Mouse (Mus musculus): ENCODE results near the gene Fat3. TPM values are rescaled to one million over a fixed set of nuclear protein-coding genes. Genes with fewer than 3 reads are reported as not detected.

The Fat3 gene
- polyA plus RNA-seq, 1 experiment = 42.0 TPM

GRCm38 (mm10) chr9:16113936-16114642, 387.0 kb downstream of the Fat3 start:
- DNase-seq (ENCODE audit: low read depth) = no peak

GRCm38 (mm10) chr9:16107900-16108299, 393.2 kb downstream of the Fat3 start:
- TF ChIP-seq CTCF (IDR thresholded peaks at IDR 0.05; ENCODE audit: borderline replicate concordance, extremely low read depth, insufficient read depth, insufficient read length) (no peak), POLR2A (IDR thresholded peaks at IDR 0.05; ENCODE audit: borderline replicate concordance, extremely low read depth, insufficient read depth, insufficient read length, poor library complexity, severe bottlenecking) (no peak)
- no peak for DNase-seq (ENCODE audit: low read depth)

More at GRCm38 (mm10) chr9:16113936-16114642, 387.0 kb downstream of the Fat3 start:
- TF ChIP-seq CTCF (IDR thresholded peaks at IDR 0.05; ENCODE audit: borderline replicate concordance, extremely low read depth, insufficient read depth, insufficient read length) (no peak), POLR2A (IDR thresholded peaks at IDR 0.05; ENCODE audit: borderline replicate concordance, extremely low read depth, insufficient read depth, insufficient read length, poor library complexity, severe bottlenecking) (no peak)

GRCm38 (mm10) chr9:16107386-16107785, 393.7 kb downstream of the Fat3 start:
- DNase-seq (ENCODE audit: low read depth) = no peak
- TF ChIP-seq POLR2A (IDR thresholded peaks at IDR 0.05; ENCODE audit: borderline replicate concordance, extremely low read depth, insufficient read depth, insufficient read length, poor library complexity, severe bottlenecking) = no peak
- no peak for TF ChIP-seq CTCF (IDR thresholded peaks at IDR 0.05; ENCODE audit: borderline replicate concordance, extremely low read depth, insufficient read depth, insufficient read length)

GRCm38 (mm10) chr9:16098553-16098952, 402.5 kb downstream of the Fat3 start:
- no peak for TF ChIP-seq POLR2A (IDR thresholded peaks at IDR 0.05; ENCODE audit: borderline replicate concordance, extremely low read depth, insufficient read depth, insufficient read length, poor library complexity, severe bottlenecking)
- TF ChIP-seq CTCF (IDR thresholded peaks at IDR 0.05; ENCODE audit: borderline replicate concordance, extremely low read depth, insufficient read depth, insufficient read length) = no peak
- no peak for DNase-seq (ENCODE audit: low read depth)

- DNase-seq (ENCODE audit: low read depth) = peak; percentile 74
- TF ChIP-seq CTCF (IDR thresholded peaks at IDR 0.05; ENCODE audit: borderline replicate concordance, extremely low read depth, insufficient read depth, insufficient read length) (no peak), POLR2A (IDR thresholded peaks at IDR 0.05; ENCODE audit: borderline replicate concordance, extremely low read depth, insufficient read depth, insufficient read length, poor library complexity, severe bottlenecking) (no peak)
Measured at GRCm38 (mm10) chr9:16093047-16093668, 407.9 kb downstream of the Fat3 start.

- peak; percentile 76 for DNase-seq (ENCODE audit: low read depth)
- TF ChIP-seq POLR2A (IDR thresholded peaks at IDR 0.05; ENCODE audit: borderline replicate concordance, extremely low read depth, insufficient read depth, insufficient read length, poor library complexity, severe bottlenecking) (no peak), CTCF (IDR thresholded peaks at IDR 0.05; ENCODE audit: borderline replicate concordance, extremely low read depth, insufficient read depth, insufficient read length) (no peak)
Measured at GRCm38 (mm10) chr9:16092051-16092967, 408.8 kb downstream of the Fat3 start.

- DNase-seq (ENCODE audit: low read depth) = peak; percentile 58
- TF ChIP-seq CTCF (IDR thresholded peaks at IDR 0.05; ENCODE audit: borderline replicate concordance, extremely low read depth, insufficient read depth, insufficient read length) (no peak), POLR2A (IDR thresholded peaks at IDR 0.05; ENCODE audit: borderline replicate concordance, extremely low read depth, insufficient read depth, insufficient read length, poor library complexity, severe bottlenecking) (no peak)
Measured at GRCm38 (mm10) chr9:16079292-16079691, 421.8 kb downstream of the Fat3 start.

- TF ChIP-seq CTCF (IDR thresholded peaks at IDR 0.05; ENCODE audit: borderline replicate concordance, extremely low read depth, insufficient read depth, insufficient read length) = no peak
- TF ChIP-seq POLR2A (IDR thresholded peaks at IDR 0.05; ENCODE audit: borderline replicate concordance, extremely low read depth, insufficient read depth, insufficient read length, poor library complexity, severe bottlenecking) = no peak
- peak; percentile 59 for DNase-seq (ENCODE audit: low read depth)
Measured at GRCm38 (mm10) chr9:16074664-16075063, 426.4 kb downstream of the Fat3 start.

- TF ChIP-seq CTCF (IDR thresholded peaks at IDR 0.05; ENCODE audit: borderline replicate concordance, extremely low read depth, insufficient read depth, insufficient read length) = no peak
- TF ChIP-seq POLR2A (IDR thresholded peaks at IDR 0.05; ENCODE audit: borderline replicate concordance, extremely low read depth, insufficient read depth, insufficient read length, poor library complexity, severe bottlenecking) = no peak
Measured at GRCm38 (mm10) chr9:16074116-16074515, 427.0 kb downstream of the Fat3 start.

GRCm38 (mm10) chr9:16063447-16063846, 437.6 kb downstream of the Fat3 start:
- no peak for DNase-seq (ENCODE audit: low read depth)
- TF ChIP-seq POLR2A (IDR thresholded peaks at IDR 0.05; ENCODE audit: borderline replicate concordance, extremely low read depth, insufficient read depth, insufficient read length, poor library complexity, severe bottlenecking) = no peak
- no peak for TF ChIP-seq CTCF (IDR thresholded peaks at IDR 0.05; ENCODE audit: borderline replicate concordance, extremely low read depth, insufficient read depth, insufficient read length)

More at GRCm38 (mm10) chr9:16074116-16074515, 427.0 kb downstream of the Fat3 start:
- DNase-seq (ENCODE audit: low read depth) = no peak

GRCm38 (mm10) chr9:16062472-16062871, 438.6 kb downstream of the Fat3 start:
- no peak for DNase-seq (ENCODE audit: low read depth)
- TF ChIP-seq CTCF (IDR thresholded peaks at IDR 0.05; ENCODE audit: borderline replicate concordance, extremely low read depth, insufficient read depth, insufficient read length) (no peak), POLR2A (IDR thresholded peaks at IDR 0.05; ENCODE audit: borderline replicate concordance, extremely low read depth, insufficient read depth, insufficient read length, poor library complexity, severe bottlenecking) (no peak)

Measured in brain, embryonic 14.5 days (tissue).